Mouse (Mus musculus) forebrain, embryonic 16.5 days (tissue): Measurements from ENCODE around the gene Cpxm2. TPM values are rescaled to one million over a fixed set of nuclear protein-coding genes. Genes with fewer than 3 reads are reported as not detected.

Source experiments
- polyA plus RNA-seq: library from polyadenylated mRNA; unstranded; fragments of >200 nt; fragmentation: Nextera tagmentation; extraction: Ambion mirVana; gene quantifications from 2 replicates; pipeline ENCODE4 v1.2.1, GENCODE M21; 2015

The Cpxm2 gene
- polyA plus RNA-seq, 1 experiment from 2014 or later = 1.5 TPM

Other genes starting within 250 kb of the Cpxm2 start
- gene Gpr26, start 188.3 kb downstream of the Cpxm2 start, polyA plus RNA-seq = 2.2 and 3.1 TPM in 2 replicates
- 22.8 and 23.7 TPM in 2 replicates for gene Chst15, start 162.5 kb upstream of the Cpxm2 start, polyA plus RNA-seq